Mouse (Mus musculus) splenic B cell, adult 2 months (primary cell): Measurements from ENCODE around the gene Katnal1.

ENCODE experiments used
- DNase-seq: peaks from one replicate; pipeline ENCODE4 v3.0.0-alpha.2; 2011; ENCODE audit warnings: low read depth, low spot score
- H3K27me3 ChIP-seq: 2 replicates; pipeline ENCODE4 v1.6.1; 2012; ENCODE audit warnings: mild to moderate bottlenecking, low read length, moderate library complexity, mixed read lengths; ENCODE audit not compliant: control insufficient read depth, poor library complexity, insufficient read depth, severe bottlenecking
- H3K36me3 ChIP-seq: 2 replicates; pipeline ENCODE4 v1.6.1; 2012; ENCODE audit warnings: mild to moderate bottlenecking, low read length, moderate library complexity, mixed read lengths; ENCODE audit not compliant: control insufficient read depth, poor library complexity, insufficient read depth, severe bottlenecking

Katnal1 gene

DNA sequence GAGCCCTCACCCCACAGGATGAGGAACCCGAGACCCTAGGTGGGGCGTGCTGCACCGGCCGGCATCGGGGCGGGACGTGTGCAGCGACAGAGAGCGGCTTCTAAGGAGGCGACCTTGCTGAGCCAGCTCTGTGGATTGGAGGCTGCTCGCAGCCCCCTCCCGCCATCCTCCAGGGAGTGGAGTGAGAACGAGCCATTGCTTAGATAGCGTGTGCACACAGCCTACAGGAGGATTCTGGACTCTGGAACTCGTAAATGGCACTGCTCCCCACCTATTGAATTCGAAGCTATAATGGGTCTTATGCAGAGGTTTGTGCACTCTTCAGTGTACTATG is at the start of gene Katnal1:
Gene Katnal1, minus strand, starts transcription at position 205 of the 334 bp plus-strand sequence.
- Histone ChIP-seq H3K36me3 (no peaks in the 10 kb centered on the region), H3K27me3 (no peaks in the 10 kb centered on the region)
- no peak for DNase-seq

- Histone ChIP-seq H3K36me3 (no peaks in the 10 kb centered on the region), H3K27me3 (no peaks in the 10 kb centered on the region)
- peak; percentile 61 for DNase-seq
These were observed 49.5 kb upstream of the Katnal1 start for GRCm38 (mm10) chr5:148978458-148979165.

GRCm38 (mm10) chr5:148977698-148978457 is 48.8 kb upstream of the Katnal1 start:
- no peaks in the 10 kb centered on the region for H3K27me3 ChIP-seq
- no peaks in the 10 kb centered on the region for H3K36me3 ChIP-seq
- peak; percentile 55 for DNase-seq

GRCm38 (mm10) chr5:148976876-148977275 is 47.8 kb upstream of the Katnal1 start:
- H3K36me3 ChIP-seq: no peaks in the 10 kb centered on the region
- peak; percentile 89 for DNase-seq
- no peaks in the 10 kb centered on the region for H3K27me3 ChIP-seq

- no peak for DNase-seq
- Histone ChIP-seq H3K36me3 (no peaks in the 10 kb centered on the region), H3K27me3 (no peaks in the 10 kb centered on the region)
These were observed 45.9 kb upstream of the Katnal1 start for GRCm38 (mm10) chr5:148975035-148975434.

DNA sequence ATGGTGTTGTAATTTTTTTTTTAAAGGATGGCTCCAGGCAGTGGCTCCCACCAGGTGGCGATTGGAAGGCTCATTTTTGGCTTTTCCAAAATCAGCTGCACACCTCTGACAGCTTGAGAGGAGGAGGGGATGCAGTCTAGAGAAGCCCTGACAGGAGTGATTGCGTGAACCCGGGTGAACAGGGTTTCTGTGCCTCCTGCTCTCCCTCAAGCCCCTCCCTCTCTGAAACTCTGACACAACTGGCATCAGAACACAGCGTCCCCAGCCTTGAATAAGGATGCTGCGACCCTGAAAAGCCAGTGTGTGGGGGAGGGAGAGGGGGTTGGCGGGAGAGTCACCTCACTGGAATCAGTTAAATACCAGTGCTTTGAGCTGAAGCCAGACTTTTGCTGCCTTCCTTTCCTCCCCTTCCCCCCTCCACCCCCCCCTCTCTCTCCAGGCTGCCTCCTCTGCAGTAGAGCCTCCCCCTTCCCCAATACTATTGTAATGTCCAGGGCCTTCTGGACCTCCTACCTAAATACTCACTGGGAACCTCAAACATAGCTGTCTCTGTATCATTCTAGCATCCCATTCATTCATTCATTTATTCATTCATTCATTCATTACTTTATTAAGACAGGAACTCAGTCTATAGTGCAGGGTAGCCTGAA is 44.0 kb upstream of the Katnal1 start:
- H3K27me3 ChIP-seq: no peaks in the 10 kb centered on the region
- DNase-seq: no peak
- H3K36me3 ChIP-seq: no peaks in the 10 kb centered on the region

DNA sequence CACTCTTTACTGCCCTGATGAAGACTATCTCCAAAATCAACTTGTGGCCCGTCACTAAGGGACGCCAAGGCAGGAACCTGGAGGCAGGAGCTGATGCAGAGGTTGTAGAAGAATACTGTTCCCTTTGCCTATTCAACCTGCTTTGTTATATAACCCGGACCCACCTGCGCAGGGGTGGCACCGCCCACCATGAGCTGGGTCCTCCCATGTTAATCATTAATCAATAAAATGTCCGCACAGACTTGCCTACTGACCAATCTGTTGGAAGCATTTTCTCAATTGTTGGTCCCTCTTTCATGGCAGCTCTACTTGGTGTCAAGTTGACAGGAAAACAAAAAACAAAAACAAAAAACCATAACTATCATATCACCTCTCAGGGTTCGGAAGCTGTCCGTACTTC is 43.0 kb upstream of the Katnal1 start:
- H3K27me3 ChIP-seq: no peaks in the 10 kb centered on the region
- H3K36me3 ChIP-seq: no peaks in the 10 kb centered on the region
- no peak for DNase-seq

DNA sequence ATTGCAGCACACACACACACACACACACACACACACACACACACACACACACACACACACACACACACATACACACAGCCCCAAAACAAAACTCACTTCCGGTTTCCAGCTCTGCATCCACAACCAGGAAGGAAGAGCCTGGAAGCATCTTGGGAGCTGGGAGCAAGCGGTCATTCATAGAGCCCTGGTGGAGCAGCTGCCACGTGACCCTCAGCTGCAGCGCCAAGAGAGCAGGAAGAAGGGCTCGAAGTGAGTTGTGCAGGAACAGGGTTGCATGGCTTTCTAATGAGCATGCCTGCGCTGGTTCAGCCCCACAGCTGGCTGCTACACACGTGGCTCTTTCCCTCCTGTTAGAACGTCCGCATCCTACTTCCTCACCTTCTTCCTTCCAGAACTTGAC is 40.5 kb upstream of the Katnal1 start:
- no peaks in the 10 kb centered on the region for H3K27me3 ChIP-seq
- no peaks in the 10 kb centered on the region for H3K36me3 ChIP-seq
- DNase-seq: no peak

- Histone ChIP-seq H3K36me3 (no peaks in the 10 kb centered on the region), H3K27me3 (no peaks in the 10 kb centered on the region)
- no peak for DNase-seq
These were observed 39.9 kb upstream of the Katnal1 start for GRCm38 (mm10) chr5:148968958-148969576.

GRCm38 (mm10) chr5:148968179-148968578 is 39.1 kb upstream of the Katnal1 start:
- H3K27me3 ChIP-seq: no peaks in the 10 kb centered on the region
- DNase-seq: no peak

DNA sequence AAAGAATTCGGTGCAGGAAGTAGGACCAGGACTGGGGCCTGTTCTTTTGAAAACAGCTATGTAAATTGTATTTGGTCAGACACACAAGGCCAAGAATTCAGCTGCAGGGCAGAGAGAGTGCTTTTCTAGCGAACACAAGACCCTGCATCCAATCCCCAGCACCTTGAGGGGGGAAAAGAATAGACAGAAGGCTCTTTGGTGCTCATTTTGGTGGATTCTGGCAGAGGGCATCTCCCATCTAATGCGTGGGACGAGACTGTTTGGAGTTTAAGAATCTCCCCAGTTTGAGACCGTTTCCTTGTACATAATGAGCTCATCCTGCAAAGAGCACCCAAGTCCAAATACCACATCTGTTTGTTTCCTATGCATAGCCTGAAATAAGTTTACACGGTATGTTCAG is 37.3 kb upstream of the Katnal1 start:
- no peak for DNase-seq
- no peaks in the 10 kb centered on the region for H3K27me3 ChIP-seq
- H3K36me3 ChIP-seq: no peaks in the 10 kb centered on the region

More at GRCm38 (mm10) chr5:148968179-148968578, 39.1 kb upstream of the Katnal1 start:
- H3K36me3 ChIP-seq: no peaks in the 10 kb centered on the region

GRCm38 (mm10) chr5:148965691-148966333 is 36.7 kb upstream of the Katnal1 start:
- Histone ChIP-seq H3K36me3 (no peaks in the 10 kb centered on the region), H3K27me3 (no peaks in the 10 kb centered on the region)
- DNase-seq: no peak

DNA sequence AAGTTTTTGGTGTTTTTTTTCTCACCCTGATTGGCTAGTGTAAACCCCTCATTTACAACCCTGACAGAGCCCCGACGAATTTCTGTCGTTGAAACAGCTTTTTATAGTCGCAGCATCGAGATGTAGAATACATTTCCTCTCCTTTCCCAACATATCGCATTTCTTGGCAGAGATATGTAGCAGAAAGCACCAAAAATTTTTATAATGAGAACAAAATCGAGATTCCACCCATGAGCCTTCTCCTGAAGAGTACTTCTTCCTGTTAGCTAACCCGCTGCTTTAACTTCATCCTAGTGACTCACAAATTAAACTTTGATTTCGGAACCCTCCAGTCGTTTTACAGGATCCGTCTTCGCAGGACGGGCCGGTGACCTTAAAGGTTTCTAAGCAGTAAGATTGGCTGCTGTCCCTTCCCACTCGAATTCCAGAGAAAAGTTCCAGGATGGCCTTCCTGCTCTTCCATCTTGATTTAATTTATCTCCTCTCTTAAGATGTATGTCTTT is 36.0 kb upstream of the Katnal1 start:
- DNase-seq: no peak
- Histone ChIP-seq H3K27me3 (no peaks in the 10 kb centered on the region), H3K36me3 (no peaks in the 10 kb centered on the region)

GRCm38 (mm10) chr5:148964251-148964650 is 35.1 kb upstream of the Katnal1 start:
- Histone ChIP-seq H3K36me3 (no peaks in the 10 kb centered on the region), H3K27me3 (no peaks in the 10 kb centered on the region)
- DNase-seq: no peak
